Mouse (Mus musculus): ENCODE measurements around the gene Jchain.

Jchain gene

GRCm38 (mm10) chr5:88530908-88531307 is 3.2 kb upstream of the Jchain start:
- in situ Hi-C loops (cut with MboI, MseI), result no loop called here

GRCm38 (mm10) chr5:88519232-88519631 is 8.5 kb downstream of the Jchain start:
- in situ Hi-C loops (cut with MboI, MseI), result no loop called here

GRCm38 (mm10) chr5:88508990-88509389 is 18.7 kb downstream of the Jchain start:
- in situ Hi-C loops (cut with MboI, MseI), result no loop called here

- in situ Hi-C loops (cut with MboI, MseI), result no loop called here
Measured at GRCm38 (mm10) chr5:88508555-88508954, 19.1 kb downstream of the Jchain start.

- in situ Hi-C loops (cut with MboI, MseI), result no loop called here
Measured at GRCm38 (mm10) chr5:88499781-88500180, 27.9 kb downstream of the Jchain start.

GRCm38 (mm10) chr5:88491111-88491510 is 36.6 kb downstream of the Jchain start:
- in situ Hi-C loops (cut with MboI, MseI), result no loop called here

GRCm38 (mm10) chr5:88489004-88489403 is 38.7 kb downstream of the Jchain start:
- in situ Hi-C loops (cut with MboI, MseI), result no loop called here

- in situ Hi-C loops (cut with MboI, MseI), result no loop called here
Measured at GRCm38 (mm10) chr5:88487675-88488074, 40.0 kb downstream of the Jchain start, which contains the start of gene Enam. Gene Enam (plus strand): TSS chr5:88487975.

Data from regulatory T cell (primary cell).